Mouse (Mus musculus): ENCODE results near the gene Asb4. TPM values are rescaled to one million over a fixed set of nuclear protein-coding genes. Genes with fewer than 3 reads are reported as not detected.

Asb4 gene
- polyA plus RNA-seq, 1 experiment, result 0.04 TPM

GRCm38 (mm10) chr6:5396797-5397196, 13.6 kb downstream of the Asb4 start:
- no peak for TF ChIP-seq MYOG (IDR thresholded peaks at IDR 0.05; ENCODE audit: control insufficient read depth, extremely low read depth, insufficient read length)
- TF ChIP-seq MYOD1 (IDR thresholded peaks at IDR 0.05; ENCODE audit: control insufficient read depth, insufficient read length, low read depth), result no peak
- TF ChIP-seq FOSL1 (IDR thresholded peaks at IDR 0.05; ENCODE audit: insufficient read depth, low read length, poor library complexity, severe bottlenecking), result no peak
- TF ChIP-seq CTCF (IDR thresholded peaks at IDR 0.05; ENCODE audit: control insufficient read depth, insufficient read depth, insufficient read length), result no peak
- TF ChIP-seq CEBPB (IDR thresholded peaks at IDR 0.05; ENCODE audit: low read depth), result no peak
- no peaks in the 10 kb centered on the region for H3K79me2 ChIP-seq (ENCODE audit: control insufficient read depth, insufficient read depth)
- no peak overlapping the region for H3K4me3 ChIP-seq (ENCODE audit: insufficient read depth, poor library complexity, severe bottlenecking)
- H3ac ChIP-seq (ENCODE audit: control insufficient read depth, insufficient read length, low read depth), result no peak overlapping the region
- H3K79me3 ChIP-seq (ENCODE audit: low read depth), result no peaks in the 10 kb centered on the region
- no peaks in the 10 kb centered on the region for H3K36me3 ChIP-seq (ENCODE audit: control insufficient read depth, insufficient read depth)
- H3K27me3 ChIP-seq (ENCODE audit: control insufficient read depth, insufficient read depth, insufficient read length), result peaks cover 10% of the 10 kb centered on the region

GRCm38 (mm10) chr6:5401394-5401793, 18.2 kb downstream of the Asb4 start:
- no peaks in the 10 kb centered on the region for H3K36me3 ChIP-seq (ENCODE audit: control insufficient read depth, insufficient read depth)
- no peaks in the 10 kb centered on the region for H3K79me3 ChIP-seq (ENCODE audit: low read depth)
- TF ChIP-seq MYOG (IDR thresholded peaks at IDR 0.05; ENCODE audit: control insufficient read depth, extremely low read depth, insufficient read length) (no peak), CTCF (IDR thresholded peaks at IDR 0.05; ENCODE audit: control insufficient read depth, insufficient read depth, insufficient read length) (peak; percentile 80), USF1 (IDR thresholded peaks at IDR 0.05; ENCODE audit: low read depth) (no peak), CEBPB (IDR thresholded peaks at IDR 0.05; ENCODE audit: low read depth) (no peak), MAX (IDR thresholded peaks at IDR 0.05) (no peak), FOSL1 (IDR thresholded peaks at IDR 0.05; ENCODE audit: insufficient read depth, low read length, poor library complexity, severe bottlenecking) (no peak)
- no peak overlapping the region for H3K4me3 ChIP-seq (ENCODE audit: insufficient read depth, poor library complexity, severe bottlenecking)
- H3ac ChIP-seq (ENCODE audit: control insufficient read depth, insufficient read length, low read depth), result no peak overlapping the region
- no peaks in the 10 kb centered on the region for H3K79me2 ChIP-seq (ENCODE audit: control insufficient read depth, insufficient read depth)
- no peaks in the 10 kb centered on the region for H3K27me3 ChIP-seq (ENCODE audit: control insufficient read depth, insufficient read depth, insufficient read length)

- no peak for TF ChIP-seq CEBPB (IDR thresholded peaks at IDR 0.05; ENCODE audit: low read depth)
- TF ChIP-seq CTCF (IDR thresholded peaks at IDR 0.05; ENCODE audit: control insufficient read depth, insufficient read depth, insufficient read length), result no peak
- TF ChIP-seq MYOD1 (IDR thresholded peaks at IDR 0.05; ENCODE audit: control insufficient read depth, insufficient read length, low read depth), result no peak
- no peak for TF ChIP-seq FOSL1 (IDR thresholded peaks at IDR 0.05; ENCODE audit: insufficient read depth, low read length, poor library complexity, severe bottlenecking)
- TF ChIP-seq MAX (IDR thresholded peaks at IDR 0.05), result no peak
- TF ChIP-seq USF1 (IDR thresholded peaks at IDR 0.05; ENCODE audit: low read depth), result no peak
- no peak for TF ChIP-seq MYOG (IDR thresholded peaks at IDR 0.05; ENCODE audit: control insufficient read depth, extremely low read depth, insufficient read length)
- H3K4me3 ChIP-seq (ENCODE audit: insufficient read depth, poor library complexity, severe bottlenecking), result no peak overlapping the region
- H3K27me3 ChIP-seq (ENCODE audit: control insufficient read depth, insufficient read depth, insufficient read length), result no peaks in the 10 kb centered on the region
- H3K36me3 ChIP-seq (ENCODE audit: control insufficient read depth, insufficient read depth), result no peaks in the 10 kb centered on the region
- H3K79me3 ChIP-seq (ENCODE audit: low read depth), result no peaks in the 10 kb centered on the region
- H3ac ChIP-seq (ENCODE audit: control insufficient read depth, insufficient read length, low read depth), result no peak overlapping the region
- no peaks in the 10 kb centered on the region for H3K79me2 ChIP-seq (ENCODE audit: control insufficient read depth, insufficient read depth)
Measured at GRCm38 (mm10) chr6:5403095-5403815, 20.1 kb downstream of the Asb4 start.

- H3K79me3 ChIP-seq (ENCODE audit: low read depth), result no peaks in the 10 kb centered on the region
- TF ChIP-seq CTCF (IDR thresholded peaks at IDR 0.05; ENCODE audit: control insufficient read depth, insufficient read depth, insufficient read length) (no peak), FOSL1 (IDR thresholded peaks at IDR 0.05; ENCODE audit: insufficient read depth, low read length, poor library complexity, severe bottlenecking) (no peak), MYOD1 (IDR thresholded peaks at IDR 0.05; ENCODE audit: control insufficient read depth, insufficient read length, low read depth) (no peak), MAX (IDR thresholded peaks at IDR 0.05) (no peak), CEBPB (IDR thresholded peaks at IDR 0.05; ENCODE audit: low read depth) (no peak), MYOG (IDR thresholded peaks at IDR 0.05; ENCODE audit: control insufficient read depth, extremely low read depth, insufficient read length) (no peak), USF1 (IDR thresholded peaks at IDR 0.05; ENCODE audit: low read depth) (no peak)
- H3K79me2 ChIP-seq (ENCODE audit: control insufficient read depth, insufficient read depth), result no peaks in the 10 kb centered on the region
- H3K36me3 ChIP-seq (ENCODE audit: control insufficient read depth, insufficient read depth), result no peaks in the 10 kb centered on the region
- no peaks in the 10 kb centered on the region for H3K27me3 ChIP-seq (ENCODE audit: control insufficient read depth, insufficient read depth, insufficient read length)
- no peak overlapping the region for H3K4me3 ChIP-seq (ENCODE audit: insufficient read depth, poor library complexity, severe bottlenecking)
- no peak overlapping the region for H3ac ChIP-seq (ENCODE audit: control insufficient read depth, insufficient read length, low read depth)
Measured at GRCm38 (mm10) chr6:5404016-5404415, 20.8 kb downstream of the Asb4 start.

GRCm38 (mm10) chr6:5408451-5409177, 25.4 kb downstream of the Asb4 start:
- TF ChIP-seq CTCF (IDR thresholded peaks at IDR 0.05; ENCODE audit: control insufficient read depth, insufficient read depth, insufficient read length) (no peak), MAX (IDR thresholded peaks at IDR 0.05) (no peak), MYOG (IDR thresholded peaks at IDR 0.05; ENCODE audit: control insufficient read depth, extremely low read depth, insufficient read length) (no peak), USF1 (IDR thresholded peaks at IDR 0.05; ENCODE audit: low read depth) (no peak), CEBPB (IDR thresholded peaks at IDR 0.05; ENCODE audit: low read depth) (no peak), FOSL1 (IDR thresholded peaks at IDR 0.05; ENCODE audit: insufficient read depth, low read length, poor library complexity, severe bottlenecking) (no peak), MYOD1 (IDR thresholded peaks at IDR 0.05; ENCODE audit: control insufficient read depth, insufficient read length, low read depth) (no peak)
- Histone ChIP-seq H3K79me3 (ENCODE audit: low read depth) (no peaks in the 10 kb centered on the region), H3K36me3 (ENCODE audit: control insufficient read depth, insufficient read depth) (no peaks in the 10 kb centered on the region), H3ac (ENCODE audit: control insufficient read depth, insufficient read length, low read depth) (no peak overlapping the region), H3K27me3 (ENCODE audit: control insufficient read depth, insufficient read depth, insufficient read length) (no peaks in the 10 kb centered on the region), H3K79me2 (ENCODE audit: control insufficient read depth, insufficient read depth) (no peaks in the 10 kb centered on the region), H3K4me3 (ENCODE audit: insufficient read depth, poor library complexity, severe bottlenecking) (no peak overlapping the region)
